Mouse (Mus musculus): ENCODE results near the gene Erbb4.

GRCm38 (mm10) chr1:68961365-68962116, 146.3 kb downstream of the Erbb4 start:
- TF ChIP-seq CTCF (IDR thresholded peaks at IDR 0.05) (no peak), EP300 (IDR thresholded peaks at IDR 0.05) (no peak)

Data from lung, postnatal 0 days (tissue).